Mouse (Mus musculus) adrenal gland, adult 8-10 months (tissue): ENCODE results near the gene Zfp72. TPM values are rescaled to one million over a fixed set of nuclear protein-coding genes. Genes with fewer than 3 reads are reported as not detected.

ENCODE experiments used
- DNase-seq: peaks from one replicate; pipeline ENCODE4 v3.0.0; 2022
- microRNA-seq, 2 experiments: library from miRNA; unstranded; fragments of <30 nt; microRNA quantifications; one replicate each; pipeline ENCODE4 v1.2.0; 2022
- total RNA-seq, 4 experiments: library from RNA; stranded (reverse); gene quantifications; 2 replicates each; pipeline ENCODE4 v1.2.4; 2022

Zfp72 gene
- total RNA-seq: 1 to 10 TPM; 3.7 to 5.4 (median 4.7) TPM

- DNase-seq: peak; percentile 62
Measured at GRCm38 (mm10) chr13:74390371-74390990, at the start of gene Zfp72. TSS of gene Zfp72 (minus strand) at chr13:74390836.

- no peak for DNase-seq
Measured at GRCm38 (mm10) chr13:74439895-74440294, 49.3 kb upstream of the Zfp72 start.

GRCm38 (mm10) chr13:74399298-74399839 is 8.7 kb upstream of the Zfp72 start, which contains the start of gene Ftl1-ps1:
TSS of gene Ftl1-ps1 (plus strand) at chr13:74399694.
- peak; percentile 42 for DNase-seq

GRCm38 (mm10) chr13:74391156-74391555 is 520 bp upstream of the Zfp72 start:
- DNase-seq: no peak

- no peak for DNase-seq
Measured at GRCm38 (mm10) chr13:74389730-74390129, 906 bp downstream of the Zfp72 start.

GRCm38 (mm10) chr13:74382289-74382688 is 8.3 kb downstream of the Zfp72 start:
- DNase-seq: no peak

- DNase-seq: no peak
Measured at GRCm38 (mm10) chr13:74381533-74382276, 8.9 kb downstream of the Zfp72 start.

GRCm38 (mm10) chr13:74363859-74364235 is 26.8 kb downstream of the Zfp72 start, which contains the start of gene Lrrc14b:
TSS of gene Lrrc14b (minus strand) at chr13:74364005.
- peak; percentile 30 for DNase-seq

GRCm38 (mm10) chr13:74363176-74363858 is 27.3 kb downstream of the Zfp72 start:
- DNase-seq: no peak

- no peak for DNase-seq
Measured at GRCm38 (mm10) chr13:74362218-74362617, 28.4 kb downstream of the Zfp72 start.

GRCm38 (mm10) chr13:74356491-74356890 is 34.1 kb downstream of the Zfp72 start:
- DNase-seq: no peak

- DNase-seq: no peak
Measured at GRCm38 (mm10) chr13:74350435-74350906, 40.2 kb downstream of the Zfp72 start.

- DNase-seq: peak; percentile 94
Measured at GRCm38 (mm10) chr13:74349566-74350434, 40.8 kb downstream of the Zfp72 start, which contains the start of the genes Sdha and Ccdc127. TSS of gene Sdha (minus strand) at chr13:74350280. TSS of gene Ccdc127 (plus strand) at chr13:74350309.

- no peak for DNase-seq
Measured at GRCm38 (mm10) chr13:74341036-74341435, 49.6 kb downstream of the Zfp72 start.

GRCm38 (mm10) chr13:74329321-74329720 is 61.3 kb downstream of the Zfp72 start:
- DNase-seq: no peak

Small RNAs within 50 kb of the gene (microRNA-seq; reads per million reads assigned to microRNA genes)
- 0 reads per million in 2 experiments for gene Mir692-3

Other genes starting within 250 kb of the Zfp72 start
- gene Exoc3, start 182.1 kb downstream of the Zfp72 start, total RNA-seq: 10 to 100 TPM; 63.0 to 79.3 (median 72.3) TPM
- gene Ahrr, start 98.5 kb downstream of the Zfp72 start, total RNA-seq: 1 to 10 TPM; 1.5 to 4.3 (median 2.9) TPM
- 100 to 1,000 TPM; 143 to 193 (median 171) TPM for gene Pdcd6, start 73.3 kb downstream of the Zfp72 start, total RNA-seq
- gene Sdha, start 40.6 kb downstream of the Zfp72 start, total RNA-seq: 100 to 1,000 TPM; 447 to 687 (median 569) TPM
- 10 to 100 TPM; 52.9 to 66.9 (median 58.7) TPM for gene Ccdc127, start 40.5 kb downstream of the Zfp72 start, total RNA-seq
- 1 to 10 TPM in 2 of 4 experiments, under 1 TPM in 2; 0.66 to 1.2 (median 1.1) TPM for gene Lrrc14b, start 26.8 kb downstream of the Zfp72 start, total RNA-seq
- gene Ftl1-ps1, start 8.9 kb upstream of the Zfp72 start, total RNA-seq: 1,000 to 10,000 TPM; 1,128 to 1,257 (median 1,206) TPM
- 10 to 100 TPM; 10.9 to 14.6 (median 13.9) TPM for gene Zfp825, start 103.2 kb upstream of the Zfp72 start, total RNA-seq
- 10 to 100 TPM; 57.3 to 83.6 (median 70.5) TPM for gene Erap1, start 248.7 kb upstream of the Zfp72 start, total RNA-seq